Mouse (Mus musculus): ENCODE measurements around the gene Clip1. TPM values are rescaled to one million over a fixed set of nuclear protein-coding genes. Genes with fewer than 3 reads are reported as not detected.

Gene Clip1
- polyA plus RNA-seq, 1 experiment from 2014 or later = 12.2 TPM

DNA sequence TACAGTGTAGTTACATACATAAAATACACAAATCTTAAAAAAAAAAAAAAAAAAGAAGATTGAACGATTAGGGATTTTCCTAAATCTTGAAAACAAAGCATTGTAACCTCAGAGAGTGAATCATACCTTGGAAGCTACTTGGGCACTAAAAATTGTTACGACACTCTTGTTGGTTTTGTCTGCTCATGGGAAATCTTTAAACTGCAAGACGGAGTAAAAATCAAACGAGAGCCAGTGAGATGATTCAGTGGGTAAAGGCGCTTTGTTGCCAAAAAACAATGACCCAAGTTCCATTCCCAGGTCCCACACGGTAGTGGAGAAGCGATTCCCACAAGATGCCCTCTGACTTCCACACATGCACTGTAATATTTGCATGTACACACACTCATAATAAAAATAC lies 11.8 kb upstream of the Clip1 start:
- H3K4me1 ChIP-seq (ENCODE audit: insufficient read depth) = 0 out of 2 replicates have a peak, but pooled peaks cover 3% of the 10 kb centered on the region
- no peak overlapping the region for H3K9ac ChIP-seq (replicated peaks)
- no peak for DNase-seq

DNA sequence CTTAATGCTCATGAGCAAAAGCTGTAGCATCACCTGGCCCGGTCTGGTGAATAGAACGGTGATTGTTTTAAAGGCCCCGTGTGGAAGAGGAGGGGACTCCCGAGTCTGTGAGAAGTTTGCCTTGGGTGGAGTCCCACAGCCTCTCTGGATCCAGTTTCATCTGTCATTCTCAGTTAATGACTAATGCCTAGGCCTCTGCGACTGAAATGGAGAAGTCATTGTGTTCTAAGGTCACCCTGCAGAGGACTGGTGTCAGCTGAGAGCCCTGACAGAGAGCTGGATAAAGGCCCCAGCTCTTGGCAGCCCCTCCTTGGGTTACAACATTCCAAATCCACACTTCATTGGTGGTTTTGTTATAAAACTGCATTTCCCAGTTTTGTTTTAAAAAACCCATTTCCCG lies 10.1 kb upstream of the Clip1 start:
- H3K4me2 ChIP-seq (ENCODE audit: low read depth, low read length) = no peak overlapping the region
- H3K27me3 ChIP-seq (ENCODE audit: insufficient read depth, low read length) = no peaks in the 10 kb centered on the region
- H3K27ac ChIP-seq (ENCODE audit: low read depth) = no peak overlapping the region
- peaks cover 13% of the 10 kb centered on the region for H3K36me3 ChIP-seq (replicated peaks; ENCODE audit: insufficient read depth, low read length)
- ATAC-seq = peak; percentile 51; the same call in 1 of the 2 replicates
- H3K4me1 ChIP-seq (ENCODE audit: insufficient read depth) = 0 out of 2 replicates have a peak, but pooled peaks cover 3% of the 10 kb centered on the region
- DNase-seq = no peak
- H3K9me3 ChIP-seq (ENCODE audit: low read length) = no peaks in the 10 kb centered on the region
- H3K4me3 ChIP-seq (ENCODE audit: low read depth, low read length) = no peak overlapping the region
- H3K9ac ChIP-seq (replicated peaks) = no peak overlapping the region
- TF ChIP-seq CTCF (IDR thresholded peaks at IDR 0.05; ENCODE audit: low read depth) (no peak), EP300 (IDR thresholded peaks at IDR 0.05; ENCODE audit: low read depth) (no peak)
- 42% methylated on average over 6 of the region's 6 CpGs for WGBS (ENCODE audit: insufficient replicate concordance)

More for the DNA sequence above, 11.8 kb upstream of the Clip1 start:
- Histone ChIP-seq H3K27me3 (ENCODE audit: insufficient read depth, low read length) (no peaks in the 10 kb centered on the region), H3K4me2 (ENCODE audit: low read depth, low read length) (no peak overlapping the region), H3K36me3 (replicated peaks; ENCODE audit: insufficient read depth, low read length) (peaks cover 23% of the 10 kb centered on the region), H3K27ac (ENCODE audit: low read depth) (no peak overlapping the region), H3K4me3 (ENCODE audit: low read depth, low read length) (no peak overlapping the region), H3K9me3 (ENCODE audit: low read length) (no peaks in the 10 kb centered on the region)
- 82% methylated on average over 7 of the region's 7 CpGs for WGBS (ENCODE audit: insufficient replicate concordance)
- no peak for ATAC-seq
- no peak for TF ChIP-seq EP300 (IDR thresholded peaks at IDR 0.05; ENCODE audit: low read depth)
- no peak for TF ChIP-seq CTCF (IDR thresholded peaks at IDR 0.05; ENCODE audit: low read depth)

DNA sequence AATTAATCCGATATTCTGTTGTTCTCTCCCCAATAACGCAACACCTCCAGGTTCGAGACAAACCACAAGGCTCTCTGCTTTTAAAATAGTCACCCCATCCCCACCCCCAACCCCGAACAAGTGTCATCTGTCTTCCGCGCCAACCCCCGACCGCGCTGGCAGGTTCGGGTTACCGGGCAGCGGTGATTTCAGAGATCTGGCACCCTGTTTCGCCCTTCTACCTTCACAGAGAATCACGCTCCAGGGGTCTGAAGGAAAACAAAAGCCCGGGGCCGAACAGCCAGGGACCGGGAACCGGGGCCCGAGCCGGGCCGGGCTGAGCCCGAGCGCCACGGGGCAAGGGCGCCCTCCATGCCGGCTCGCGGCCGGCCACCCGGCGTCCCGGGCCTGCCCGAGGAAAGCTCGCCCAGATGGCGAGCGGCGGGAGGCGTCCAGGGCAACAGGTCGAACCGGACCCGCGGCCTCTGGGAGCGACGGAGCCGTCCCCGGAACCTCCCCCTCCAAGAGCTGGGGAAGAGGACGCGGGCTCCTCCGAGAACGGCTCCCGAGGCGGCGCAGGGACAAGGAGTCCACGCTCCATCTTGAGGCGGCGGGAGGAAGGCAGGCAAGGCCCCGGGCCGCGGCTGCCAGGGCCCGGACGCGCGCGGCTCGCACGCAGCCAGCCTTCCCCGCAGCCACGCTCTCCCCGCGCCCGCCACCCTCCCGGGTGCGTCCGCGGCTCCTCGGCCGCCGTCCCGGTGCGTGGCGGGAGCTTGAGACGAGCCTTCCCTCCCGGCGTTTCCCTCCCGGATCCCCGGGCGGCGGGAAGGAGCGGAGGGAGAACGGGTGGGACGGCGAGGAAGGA lies 819 bp downstream of the Clip1 start:
- Histone ChIP-seq H3K4me1 (ENCODE audit: insufficient read depth) (peaks cover 14% of the 10 kb centered on the region), H3K9ac (replicated peaks) (peak overlapping the region; percentile 91), H3K27ac (ENCODE audit: low read depth) (peak overlapping the region; percentile 93), H3K27me3 (ENCODE audit: insufficient read depth, low read length) (no peaks in the 10 kb centered on the region), H3K4me2 (ENCODE audit: low read depth, low read length) (peak overlapping the region; percentile 97), H3K36me3 (replicated peaks; ENCODE audit: insufficient read depth, low read length) (no peaks in the 10 kb centered on the region), H3K4me3 (ENCODE audit: low read depth, low read length) (peak overlapping the region; percentile 90), H3K9me3 (ENCODE audit: low read length) (no peaks in the 10 kb centered on the region)
- ATAC-seq (peak; percentile 76), DNase-seq (peak; percentile 65)
- TF ChIP-seq CTCF (IDR thresholded peaks at IDR 0.05; ENCODE audit: low read depth) = no peak
- TF ChIP-seq EP300 (IDR thresholded peaks at IDR 0.05; ENCODE audit: low read depth) = no peak
- under 1% methylated on average over 61 of the region's 92 CpGs for WGBS (ENCODE audit: insufficient replicate concordance)

GRCm38 (mm10) chr5:123683043-123683376 lies 1.4 kb downstream of the Clip1 start:
- Histone ChIP-seq H3K4me1 (ENCODE audit: insufficient read depth) (peaks cover 14% of the 10 kb centered on the region), H3K4me2 (ENCODE audit: low read depth, low read length) (peak overlapping the region; percentile 97), H3K36me3 (replicated peaks; ENCODE audit: insufficient read depth, low read length) (no peaks in the 10 kb centered on the region), H3K9ac (replicated peaks) (peak overlapping the region; percentile 91), H3K27ac (ENCODE audit: low read depth) (peak overlapping the region; percentile 93), H3K4me3 (ENCODE audit: low read depth, low read length) (peak overlapping the region; percentile 90), H3K9me3 (ENCODE audit: low read length) (no peaks in the 10 kb centered on the region), H3K27me3 (ENCODE audit: insufficient read depth, low read length) (no peaks in the 10 kb centered on the region)
- 0% methylated on average over 6 of the region's 6 CpGs for WGBS (ENCODE audit: insufficient replicate concordance)
- ATAC-seq = peak; percentile 50; the same call in 1 of the 2 replicates
- TF ChIP-seq EP300 (IDR thresholded peaks at IDR 0.05; ENCODE audit: low read depth) (no peak), CTCF (IDR thresholded peaks at IDR 0.05; ENCODE audit: low read depth) (no peak)
- no peak for DNase-seq

DNA sequence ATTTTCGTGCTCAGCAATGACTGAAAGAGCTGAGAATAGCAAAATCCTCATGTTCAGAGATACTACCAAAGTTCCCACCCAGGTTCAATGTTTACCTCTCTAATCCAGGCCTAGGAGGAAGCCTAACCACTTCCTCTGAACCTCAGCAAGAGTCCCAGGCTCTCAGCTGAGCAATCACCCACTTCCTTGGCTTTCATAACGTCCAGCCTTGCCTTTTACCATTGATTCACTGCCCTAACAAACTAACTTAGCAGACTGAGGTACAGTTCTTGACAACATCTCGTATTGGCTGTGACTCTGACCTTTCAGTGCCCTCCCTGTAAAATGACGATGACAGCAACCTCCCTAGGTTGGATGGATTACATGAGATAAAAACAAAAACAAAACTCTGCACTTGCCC lies 2.0 kb downstream of the Clip1 start:
- 25% methylated on average over 4 of the region's 4 CpGs for WGBS (ENCODE audit: insufficient replicate concordance)
- 0 out of 2 replicates have a peak overlapping the region, but pooled peaks have one; percentile 90 for H3K4me3 ChIP-seq (ENCODE audit: low read depth, low read length)
- peak overlapping the region; percentile 93 for H3K27ac ChIP-seq (ENCODE audit: low read depth)
- ATAC-seq = no peak
- peaks cover 14% of the 10 kb centered on the region for H3K4me1 ChIP-seq (ENCODE audit: insufficient read depth)
- no peaks in the 10 kb centered on the region for H3K27me3 ChIP-seq (ENCODE audit: insufficient read depth, low read length)
- H3K9me3 ChIP-seq (ENCODE audit: low read length) = no peaks in the 10 kb centered on the region
- no peak overlapping the region for H3K9ac ChIP-seq (replicated peaks)
- H3K4me2 ChIP-seq (ENCODE audit: low read depth, low read length) = peak overlapping the region; percentile 97
- no peak for DNase-seq
- TF ChIP-seq CTCF (IDR thresholded peaks at IDR 0.05; ENCODE audit: low read depth) = no peak
- no peak for TF ChIP-seq EP300 (IDR thresholded peaks at IDR 0.05; ENCODE audit: low read depth)
- no peaks in the 10 kb centered on the region for H3K36me3 ChIP-seq (replicated peaks; ENCODE audit: insufficient read depth, low read length)

GRCm38 (mm10) chr5:123679546-123680263 lies 4.7 kb downstream of the Clip1 start:
- WGBS (ENCODE audit: insufficient replicate concordance) = 66% methylated on average over 5 of the region's 5 CpGs
- ATAC-seq = no peak
- no peak overlapping the region for H3K27ac ChIP-seq (ENCODE audit: low read depth)

More at GRCm38 (mm10) chr5:123679546-123680263, 4.7 kb downstream of the Clip1 start:
- no peak for DNase-seq
- Histone ChIP-seq H3K9me3 (ENCODE audit: low read length) (no peaks in the 10 kb centered on the region), H3K36me3 (replicated peaks; ENCODE audit: insufficient read depth, low read length) (no peaks in the 10 kb centered on the region), H3K9ac (replicated peaks) (no peak overlapping the region), H3K4me3 (ENCODE audit: low read depth, low read length) (no peak overlapping the region), H3K27me3 (ENCODE audit: insufficient read depth, low read length) (no peaks in the 10 kb centered on the region), H3K4me2 (ENCODE audit: low read depth, low read length) (no peak overlapping the region), H3K4me1 (ENCODE audit: insufficient read depth) (peaks cover 15% of the 10 kb centered on the region)
- TF ChIP-seq EP300 (IDR thresholded peaks at IDR 0.05; ENCODE audit: low read depth) = no peak
- TF ChIP-seq CTCF (IDR thresholded peaks at IDR 0.05; ENCODE audit: low read depth) = no peak
